In genomic region chr19:42472831-42473230, GRCm38 (mm10) we compare ENCODE assay signal across 11 mouse cellular contexts. TPM values are rescaled to one million over a fixed set of nuclear protein-coding genes. Genes with fewer than 3 reads are reported as not detected.
DNase-seq lines count a peak whose midpoint lies in the region; ATAC-seq lines count a peak whose summit lies in the region.
"Had no signal": no experiment of that assay in that cellular context is flagged by ENCODE, and none has a peak within 500 bp of the region (broad histone marks: within the 10 kb centered on the region; RNA-seq: fewer than 3 reads in every experiment).

No protein-coding gene starts in this region.

- H3K4me1 ChIP-seq in hindbrain, embryonic 10.5 days (replicated peaks): peaks cover 14% of the 10 kb centered on the region
- no peaks in the 10 kb centered on the region; the same call in 1 of the 2 replicates for H3K4me1 ChIP-seq in hindbrain, embryonic 16.5 days (ENCODE audit: control insufficient read depth, insufficient read depth, low read depth, low read length)
- H3K4me1 ChIP-seq: embryonic facial prominence, embryonic 15.5 days; liver, embryonic 15.5 days had no signal

- H3K36me3 ChIP-seq in hindbrain, embryonic 10.5 days: no peaks in the 10 kb centered on the region
- no peaks in the 10 kb centered on the region for H3K36me3 ChIP-seq in hindbrain, embryonic 16.5 days (ENCODE audit: control insufficient read depth, insufficient read depth, low read length)
- H3K36me3 ChIP-seq: embryonic facial prominence, embryonic 15.5 days; liver, embryonic 15.5 days had no signal

- WGBS in hindbrain, embryonic 10.5 days: 30% methylated on average over 11 of the region's 11 CpGs
- WGBS in hindbrain, embryonic 16.5 days: 33% methylated on average over 11 of the region's 11 CpGs

- no peak overlapping the region for H3K27ac ChIP-seq in hindbrain, embryonic 10.5 days
- no peak overlapping the region for H3K27ac ChIP-seq in hindbrain, embryonic 16.5 days (ENCODE audit: low read depth, low read length)
- H3K27ac ChIP-seq: embryonic facial prominence, embryonic 15.5 days; liver, embryonic 15.5 days had no signal

- no peak overlapping the region for H3K9ac ChIP-seq in hindbrain, embryonic 16.5 days (ENCODE audit: low read depth, low read length)
- H3K9ac ChIP-seq: embryonic facial prominence, embryonic 15.5 days; liver, embryonic 15.5 days had no signal

- ATAC-seq in hindbrain, embryonic 16.5 days: no peak
- ATAC-seq in activated CD4-positive, CD25-positive, alpha-beta regulatory T cell, adult 4 months: no peak

- H3K4me2 ChIP-seq in hindbrain, embryonic 16.5 days (ENCODE audit: low read length): no peak overlapping the region
- H3K4me2 ChIP-seq: embryonic facial prominence, embryonic 15.5 days; liver, embryonic 15.5 days had no signal

- H3K9me3 ChIP-seq in hindbrain, embryonic 10.5 days: no peaks in the 10 kb centered on the region
- H3K9me3 ChIP-seq in hindbrain, embryonic 16.5 days (ENCODE audit: control insufficient read depth, low read length): no peaks in the 10 kb centered on the region
- H3K9me3 ChIP-seq: embryonic facial prominence, embryonic 15.5 days; liver, embryonic 15.5 days had no signal

- H3K4me3 ChIP-seq in hindbrain, embryonic 10.5 days: no peak overlapping the region
- no peak overlapping the region for H3K4me3 ChIP-seq in hindbrain, embryonic 16.5 days (ENCODE audit: low read length)
- H3K4me3 ChIP-seq: embryonic facial prominence, embryonic 15.5 days; liver, embryonic 15.5 days had no signal

- no peaks in the 10 kb centered on the region for H3K27me3 ChIP-seq in hindbrain, embryonic 10.5 days (ENCODE audit: insufficient read depth, poor library complexity, severe bottlenecking)
- no peaks in the 10 kb centered on the region for H3K27me3 ChIP-seq in hindbrain, embryonic 16.5 days (replicated peaks; ENCODE audit: control insufficient read depth, insufficient read depth, low read length)
- H3K27me3 ChIP-seq: embryonic facial prominence, embryonic 15.5 days had no signal

- DNase-seq in hindbrain, embryonic 10.5 days (ENCODE audit: low spot score): peak; percentile 46
- peak; percentile 47 for DNase-seq in testis, postnatal 10 days (ENCODE audit: low spot score)
- DNase-seq in testis, postnatal 14 days (ENCODE audit: low spot score): no peak
- DNase-seq in embryo, embryonic 9.5 days (ENCODE audit: extremely low spot score): peak; percentile 24
- DNase-seq in spleen, postnatal 36 days (ENCODE audit: low spot score in 2 of 2): no peak
- no peak for DNase-seq in right cerebral cortex, adult 18-20 months
- DNase-seq: layer of hippocampus, adult 9-11 months had no signal

RNA-seq across cellular contexts. Expression of gene Crtac1, which starts 41.2 kb away (rescaled TPM):
- 5.5 and 8.8 TPM in 2 replicates for polyA plus RNA-seq in hindbrain, embryonic 10.5 days (2016; fragmentation: Nextera tagmentation; extraction: Ambion mirVana)
- polyA plus RNA-seq in hindbrain, embryonic 16.5 days (2015; fragmentation: Nextera tagmentation; extraction: Ambion mirVana): 44.3 and 50.2 TPM in 2 replicates
- not detected for polyA plus RNA-seq in activated CD4-positive, CD25-positive, alpha-beta regulatory T cell, adult 4 months (2017; shearing (Covaris generic))

RNA-seq across cellular contexts. Expression of gene R3hcc1l, which starts 45.7 kb away (rescaled TPM):
- polyA plus RNA-seq in hindbrain, embryonic 10.5 days (2016; fragmentation: Nextera tagmentation; extraction: Ambion mirVana): 15.4 and 25.0 TPM in 2 replicates
- 11.4 and 14.1 TPM in 2 replicates for polyA plus RNA-seq in hindbrain, embryonic 16.5 days (2015; fragmentation: Nextera tagmentation; extraction: Ambion mirVana)
- polyA plus RNA-seq in activated CD4-positive, CD25-positive, alpha-beta regulatory T cell, adult 4 months (2017; shearing (Covaris generic)): 10 to 100 TPM; 28.0 to 35.7 TPM

Comparison
In these comparisons a context has a peak if more than half of its experiments do, and no peak if none do; other contexts are left out.
1. DNase-seq: peak in hindbrain, embryonic 10.5 days (single experiment), testis, postnatal 10 days (single experiment) and embryo, embryonic 9.5 days (single experiment); none in testis, postnatal 14 days (single experiment), spleen, postnatal 36 days (0 of 2) and right cerebral cortex, adult 18-20 months (single experiment).